Mouse (Mus musculus) layer of hippocampus, postnatal 10 days (tissue): ENCODE measurements at regions not wholly inside any gene's neighbourhood (a gene's known extent, or its start where the extent isn't known, plus 50 kb on each side); places are given as distances from the start of the nearest gene placed in this dataset.

Experiments used
- DNase-seq, 2 experiments: peaks; one replicate each; pipeline ENCODE4 v3.0.0; 2021; ENCODE audit warnings: low spot score in 2 of 2

DNA sequence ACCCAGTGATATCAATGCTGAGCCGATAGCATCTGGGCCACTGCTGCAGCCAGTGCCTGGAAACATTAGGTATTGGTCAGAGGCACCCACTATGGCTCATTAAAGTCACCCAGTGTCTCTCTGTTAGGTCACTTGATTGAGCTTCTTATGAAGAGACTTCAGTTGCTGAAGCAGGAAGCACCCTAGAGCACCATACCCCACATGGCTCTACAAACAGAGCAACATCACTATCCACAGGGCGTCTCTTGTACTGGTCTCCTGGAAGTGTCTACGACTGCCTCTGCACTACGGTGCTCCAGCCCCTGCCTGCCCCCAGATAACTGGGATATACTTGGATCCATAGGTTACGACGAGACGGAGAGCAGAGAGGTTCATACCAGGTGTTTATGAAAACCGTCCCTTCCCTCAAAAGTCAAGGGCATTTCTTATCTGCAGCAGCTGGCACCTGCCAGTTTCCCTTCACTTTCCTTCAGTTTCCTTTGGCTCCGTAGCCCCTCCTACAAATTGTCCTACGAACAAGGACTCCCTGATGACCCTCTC is 100.6 kb upstream of the Fut8 start:
- no peak for DNase-seq

DNA sequence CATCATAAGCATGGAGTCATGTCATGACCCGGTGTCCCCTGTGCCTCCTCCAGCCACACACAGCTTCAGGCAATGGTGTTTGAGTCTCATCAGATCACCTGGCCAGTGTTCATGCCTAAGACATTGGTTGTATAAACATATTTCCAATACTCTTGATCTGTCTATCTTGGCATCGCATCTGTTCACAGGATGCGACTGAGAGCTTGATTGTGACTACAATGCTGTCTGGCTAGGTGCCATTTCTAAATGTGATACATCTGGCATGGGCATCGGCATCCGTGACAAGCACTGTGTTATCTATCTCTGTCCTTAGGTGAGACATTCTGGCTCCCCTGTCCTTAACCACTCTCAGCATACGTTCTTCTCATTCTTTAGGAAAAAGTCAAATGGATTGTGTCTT is 102.3 kb upstream of the Fut8 start:
- DNase-seq, result no peak

DNA sequence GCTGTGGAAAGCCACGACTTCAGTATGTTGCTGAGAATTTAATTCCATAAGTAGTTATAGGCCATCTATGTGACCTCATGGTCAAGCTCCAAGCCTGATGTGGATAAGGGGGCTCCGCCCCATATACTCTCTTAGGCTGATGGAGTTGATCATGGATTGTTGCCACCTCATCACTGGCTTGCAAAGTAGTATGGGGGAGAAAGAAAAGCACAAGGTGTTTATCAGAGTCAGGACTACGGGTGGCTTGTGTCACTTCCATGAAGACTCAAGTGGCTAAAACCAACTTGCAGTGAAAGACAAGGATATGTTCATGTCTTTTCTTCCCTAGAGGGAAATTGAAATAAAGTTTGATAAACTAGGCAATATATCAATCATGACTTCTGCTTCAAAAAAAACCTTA is 102.9 kb upstream of the Fut8 start:
- no peak for DNase-seq

DNA sequence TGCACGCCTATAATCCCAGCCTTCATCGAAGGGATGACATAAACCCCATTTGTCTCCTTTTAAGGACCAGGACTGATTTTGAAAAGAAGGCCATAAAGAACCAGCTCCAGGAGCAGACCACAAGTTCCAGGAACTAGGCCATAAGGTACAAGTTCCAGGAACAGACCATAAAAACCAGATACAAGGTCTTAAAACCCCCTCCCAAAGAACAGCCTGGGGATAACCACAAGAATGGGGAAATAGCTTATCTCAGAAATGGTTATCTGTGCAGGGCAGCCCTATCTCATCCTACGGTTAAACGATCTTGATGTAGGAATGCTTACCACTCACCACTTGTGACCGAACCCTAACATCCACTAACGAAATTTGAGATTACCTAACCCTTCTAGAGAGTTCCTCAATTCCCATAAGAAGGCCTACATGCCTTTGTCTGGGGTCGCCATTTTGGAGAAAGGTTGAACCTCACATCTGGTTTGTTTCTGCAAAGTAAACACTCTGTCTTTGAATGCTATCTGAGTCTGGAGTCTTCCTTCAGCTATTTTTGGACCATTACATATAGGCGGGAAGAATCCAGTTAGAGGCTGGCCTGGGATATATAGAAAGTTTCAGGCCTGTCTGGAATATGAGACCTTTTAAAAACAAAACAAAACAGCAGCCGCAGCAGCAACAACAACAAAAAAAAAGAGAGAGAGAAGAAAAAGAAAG is 103.5 kb upstream of the Fut8 start:
- DNase-seq, result no peak

DNA sequence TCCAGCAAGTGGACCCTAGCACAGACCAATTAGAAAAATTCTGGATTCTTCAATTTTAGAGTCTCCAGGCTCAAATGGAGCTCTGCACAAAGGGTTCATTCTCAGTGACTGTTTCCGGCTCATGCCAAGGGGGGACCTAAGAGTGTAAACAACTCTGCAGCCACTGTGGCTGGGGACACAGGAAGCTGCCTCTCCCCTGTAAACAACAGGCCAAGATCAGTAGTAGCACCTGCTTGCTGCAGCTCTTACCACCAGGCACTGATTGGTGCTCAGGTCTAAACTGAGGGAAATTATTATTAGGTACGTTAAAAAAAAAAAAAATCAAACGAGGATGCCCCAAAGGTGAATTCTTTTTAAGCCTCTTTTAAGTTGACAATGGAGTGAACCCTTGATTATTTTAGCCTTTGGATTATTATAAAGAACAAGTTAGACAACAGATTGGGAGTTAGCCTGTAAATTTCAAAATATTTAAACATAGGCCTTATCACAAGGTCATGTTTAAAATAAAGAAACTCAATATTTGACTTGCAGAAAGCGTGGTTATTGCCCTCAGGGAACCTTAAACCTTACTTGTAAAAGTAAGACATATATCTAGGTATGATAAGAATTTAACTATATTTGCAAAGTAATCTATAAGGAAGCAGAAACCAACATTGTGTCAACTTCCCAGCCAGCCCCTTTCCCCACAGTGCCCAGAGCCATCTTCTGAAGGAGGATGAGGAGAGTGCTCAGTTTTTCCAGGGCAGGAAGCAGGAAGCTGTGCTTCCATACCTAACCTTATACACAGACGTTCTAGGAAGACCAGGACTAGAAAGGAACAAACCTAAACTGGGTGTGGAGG is 104.2 kb upstream of the Fut8 start:
- DNase-seq, result no peak

DNA sequence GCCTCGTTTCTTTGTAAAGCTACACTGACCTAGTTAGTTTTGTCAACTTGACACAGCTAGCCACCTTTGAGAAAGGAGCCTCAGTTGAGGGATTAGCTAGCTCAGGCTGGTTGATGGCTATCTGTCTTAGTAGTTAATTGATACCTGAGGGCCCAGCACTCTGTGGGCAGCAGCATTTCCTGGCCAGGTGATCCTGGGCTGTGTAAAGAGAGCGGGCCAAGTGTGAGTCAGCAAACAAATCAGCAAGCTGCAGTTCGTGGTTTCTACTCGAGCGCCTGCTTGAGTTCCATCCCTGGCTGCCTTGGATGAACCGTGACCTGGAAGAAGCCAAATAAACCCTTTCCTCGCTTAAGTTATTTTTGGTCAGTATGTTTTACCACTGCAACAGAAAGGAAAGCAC is 106.6 kb upstream of the Fut8 start:
- DNase-seq, result no peak

DNA sequence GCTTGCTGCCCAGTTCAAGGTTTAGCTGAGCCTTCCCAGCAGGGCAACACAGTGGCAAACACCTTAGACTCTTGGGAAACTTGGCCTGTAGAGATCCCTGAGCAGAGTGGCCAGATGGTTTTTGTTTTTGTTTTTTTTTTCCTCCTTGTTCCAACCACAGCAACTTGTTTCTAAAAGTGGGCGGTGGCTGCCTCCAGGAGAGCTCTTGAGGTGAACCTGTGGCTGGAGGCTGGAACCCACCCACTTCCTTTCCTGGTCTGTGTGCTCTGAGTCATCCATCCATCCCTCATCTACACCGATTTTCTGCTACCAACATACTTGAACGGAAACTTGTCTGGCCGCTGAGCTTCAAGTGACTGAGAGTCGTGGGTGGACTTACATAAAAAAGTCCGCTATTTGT is 107.4 kb upstream of the Fut8 start:
- no peak for DNase-seq

DNA sequence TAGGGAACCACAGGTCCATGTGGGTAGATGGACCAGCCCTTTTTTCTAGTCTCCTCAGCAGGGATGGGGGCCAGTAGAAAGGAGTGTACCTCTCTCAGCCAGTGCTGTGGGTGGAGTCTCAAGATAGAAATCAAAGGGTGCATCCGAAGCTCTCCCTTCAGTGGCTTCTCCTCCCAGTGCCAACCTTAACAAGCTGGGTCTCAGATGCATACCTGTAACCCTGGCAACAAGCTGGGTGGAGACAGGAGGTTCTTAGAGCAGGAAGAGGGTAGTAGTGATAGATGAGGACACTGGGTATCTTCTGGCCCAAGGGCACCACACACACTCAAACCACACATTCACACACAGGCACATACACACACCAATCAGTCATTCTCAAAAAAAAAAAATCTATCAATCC is 113.7 kb upstream of the Fut8 start:
- no peak for DNase-seq

DNA sequence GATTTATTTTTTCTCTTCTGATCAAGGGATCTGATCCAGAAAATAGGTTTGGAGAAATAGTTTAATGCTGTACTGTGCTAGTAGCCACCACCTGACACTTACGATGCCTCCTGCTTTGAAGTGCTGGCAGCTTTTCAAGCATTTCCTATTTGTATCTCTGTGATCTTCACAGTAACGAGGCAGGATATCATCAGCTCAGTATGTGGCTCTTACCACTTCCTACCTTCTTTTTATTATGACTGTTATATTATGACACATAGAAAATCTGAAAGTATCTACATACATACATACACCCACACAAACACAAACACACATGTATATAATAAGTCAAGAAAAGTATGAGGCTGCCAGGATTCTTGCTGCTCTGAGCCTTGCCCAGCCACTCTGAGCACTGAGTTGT is 124.4 kb upstream of the Fut8 start:
- DNase-seq, result no peak

DNA sequence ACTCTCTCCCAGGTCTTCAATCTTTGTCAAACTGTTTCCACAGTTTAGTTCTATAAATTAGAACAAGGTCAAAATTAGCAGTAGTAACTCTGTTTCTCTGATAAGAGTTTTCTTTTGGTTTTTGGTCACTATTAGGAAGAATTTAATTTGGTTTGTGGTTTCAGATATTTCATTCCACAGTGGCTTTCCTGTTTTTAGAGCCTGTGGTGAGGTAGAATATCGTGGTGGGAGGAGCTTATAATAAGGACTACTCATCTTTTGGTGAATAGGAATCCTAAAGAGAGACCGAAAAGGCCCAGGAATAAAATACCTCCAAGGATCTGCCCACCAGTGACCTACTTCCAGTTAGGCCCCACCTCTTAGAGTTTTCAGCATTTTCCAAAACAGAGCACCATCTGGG is 125.8 kb upstream of the Fut8 start:
- DNase-seq, result no peak

DNA sequence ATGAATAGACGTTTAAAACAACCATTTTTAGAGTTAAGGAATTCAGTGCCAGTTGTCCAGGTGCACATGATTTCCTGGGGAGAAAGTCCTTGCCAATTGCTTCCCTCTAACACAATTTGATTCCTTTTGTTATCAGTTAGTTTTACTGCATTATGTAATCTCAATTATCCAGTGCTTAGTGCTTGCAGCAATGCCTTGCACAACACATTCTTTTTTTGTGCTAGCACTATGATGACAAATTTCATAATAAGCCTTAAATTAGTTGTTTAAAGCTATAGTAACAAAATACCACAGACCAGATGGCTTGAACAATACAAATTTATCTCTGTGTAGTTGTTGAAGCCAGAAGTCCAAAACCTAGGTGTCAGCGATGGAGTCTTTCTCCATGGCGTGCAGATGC is 130.7 kb upstream of the Fut8 start:
- DNase-seq, result no peak

DNA sequence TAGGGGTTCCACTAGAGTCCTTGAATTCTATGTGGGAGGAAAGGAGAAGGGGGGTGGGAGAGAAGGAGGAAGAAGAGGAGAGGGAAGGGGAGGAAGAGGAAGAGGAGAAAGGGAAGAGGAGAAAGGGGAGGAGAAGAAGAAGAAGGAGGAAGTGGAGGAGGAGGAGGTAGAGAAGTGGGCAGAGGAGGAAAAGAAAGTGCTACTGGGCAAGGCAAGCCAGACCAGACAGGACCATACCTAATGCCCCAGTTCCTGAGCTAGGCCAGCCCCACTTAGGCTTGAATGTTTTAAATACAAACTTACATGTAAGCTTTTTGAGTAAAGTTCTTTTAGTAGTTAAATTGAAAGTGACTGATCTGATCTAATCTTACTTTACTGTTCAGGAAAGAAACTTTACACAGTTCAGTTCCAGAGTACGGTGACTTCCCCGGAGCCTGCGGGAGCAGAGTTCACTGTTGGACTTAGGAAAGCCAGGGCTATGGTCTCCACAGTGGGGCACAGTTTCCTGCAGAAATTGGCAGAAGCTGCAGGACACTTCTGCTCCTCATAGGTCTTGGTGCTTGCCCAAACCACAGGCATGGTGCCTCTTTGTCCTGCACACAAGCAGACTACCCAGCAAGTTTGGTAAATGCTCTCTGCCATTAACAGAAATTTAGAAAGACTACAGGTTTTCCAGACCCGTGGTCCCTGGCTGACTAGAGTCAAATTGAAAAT is 131.9 kb upstream of the Fut8 start:
- no peak for DNase-seq

DNA sequence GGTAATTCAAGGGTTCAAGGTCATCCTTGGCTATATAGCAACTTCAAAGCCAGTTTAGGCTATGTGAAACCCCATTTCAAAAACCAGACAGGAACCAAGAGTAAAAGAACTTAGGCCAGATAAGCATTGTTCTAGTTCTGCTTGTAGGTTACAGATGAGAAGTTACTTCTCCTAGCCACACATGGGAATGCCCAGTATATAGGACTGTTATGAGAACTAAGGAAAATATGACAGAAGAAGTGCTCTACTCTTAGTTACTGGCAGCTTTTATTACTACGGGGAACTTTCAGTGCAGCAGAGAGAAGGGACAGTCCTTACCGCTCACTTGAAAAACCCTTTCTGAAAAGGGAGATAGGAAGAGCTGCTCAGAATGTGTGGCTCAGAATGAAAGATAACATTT is 137.4 kb upstream of the Fut8 start:
- DNase-seq, result no peak

DNA sequence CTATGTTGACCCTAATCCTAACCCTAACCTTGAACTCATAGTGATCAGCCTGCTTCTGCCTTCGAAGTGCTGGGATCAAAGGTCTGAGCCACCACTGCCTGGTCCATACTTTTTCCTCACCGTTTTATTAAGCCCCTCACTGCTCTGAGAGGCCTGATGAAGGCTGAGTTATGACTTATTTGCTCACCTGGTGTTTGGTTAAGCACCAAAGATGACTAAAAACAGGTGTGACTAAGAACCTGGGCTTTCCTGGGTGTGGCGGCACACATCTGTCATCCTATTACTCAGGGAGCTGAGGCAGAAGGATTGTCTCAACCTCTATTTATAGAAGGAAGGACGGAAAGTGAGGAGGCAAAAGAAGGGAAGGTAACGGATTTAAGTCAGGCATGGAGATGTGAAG is 137.5 kb upstream of the Max start:
- DNase-seq, result no peak

DNA sequence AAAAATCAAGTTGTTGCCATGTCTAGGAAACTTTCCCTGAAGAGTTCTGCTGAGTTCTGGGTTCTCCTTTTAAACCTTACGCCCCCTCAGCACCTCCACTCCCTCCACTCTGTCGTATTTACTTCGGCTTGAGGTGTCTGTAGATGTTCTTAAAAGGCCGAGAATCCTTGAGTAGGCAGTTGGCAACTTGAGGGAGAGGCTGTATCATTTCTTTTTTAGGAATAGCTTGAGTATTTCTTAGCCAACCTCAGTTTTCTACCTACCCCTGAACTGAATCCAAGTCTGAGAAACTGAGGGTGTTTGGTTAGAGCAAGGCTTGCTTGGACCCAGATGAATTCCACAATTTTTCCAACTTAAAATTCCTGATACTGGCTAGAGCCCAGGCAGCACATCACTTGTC is 136.8 kb upstream of the Max start:
- no peak for DNase-seq

DNA sequence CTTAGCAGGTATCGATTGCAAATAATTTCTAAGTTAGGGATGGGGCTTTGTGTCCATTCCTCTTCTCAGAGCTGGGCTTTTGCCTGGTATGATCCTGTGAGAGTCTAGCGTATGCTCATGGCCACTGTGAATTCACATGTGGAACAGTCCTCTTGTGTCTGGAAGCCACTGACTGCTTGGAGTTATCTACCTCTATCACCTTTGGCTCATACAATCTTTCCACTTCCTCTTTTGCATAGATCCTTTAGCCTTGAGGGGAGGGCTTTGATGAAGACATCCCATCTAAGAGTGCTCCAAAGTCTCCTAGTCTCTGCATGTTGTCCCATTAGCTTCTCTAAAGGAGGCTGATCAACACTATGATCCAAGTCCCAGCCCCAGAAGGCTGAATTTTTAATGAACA is 135.8 kb upstream of the Max start:
- no peak for DNase-seq

DNA sequence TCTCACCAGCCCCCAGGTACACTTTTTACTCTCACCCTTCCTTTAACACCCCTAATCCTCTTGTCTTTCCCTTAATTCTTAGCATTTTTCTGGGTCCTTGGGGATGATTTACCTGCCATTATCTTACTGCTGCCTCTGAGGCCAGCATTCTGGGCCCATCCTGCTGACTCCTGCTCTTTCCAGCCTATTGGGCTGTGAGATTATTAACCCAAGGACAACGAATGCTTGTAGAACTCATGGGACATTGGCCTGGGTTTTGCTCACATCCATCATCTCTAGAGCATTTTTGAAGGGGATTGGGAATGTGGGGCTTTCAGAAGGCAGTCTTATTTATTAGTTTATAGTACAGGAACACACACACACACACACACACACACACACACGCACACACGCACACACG is 134.5 kb upstream of the Max start:
- DNase-seq, result no peak

DNA sequence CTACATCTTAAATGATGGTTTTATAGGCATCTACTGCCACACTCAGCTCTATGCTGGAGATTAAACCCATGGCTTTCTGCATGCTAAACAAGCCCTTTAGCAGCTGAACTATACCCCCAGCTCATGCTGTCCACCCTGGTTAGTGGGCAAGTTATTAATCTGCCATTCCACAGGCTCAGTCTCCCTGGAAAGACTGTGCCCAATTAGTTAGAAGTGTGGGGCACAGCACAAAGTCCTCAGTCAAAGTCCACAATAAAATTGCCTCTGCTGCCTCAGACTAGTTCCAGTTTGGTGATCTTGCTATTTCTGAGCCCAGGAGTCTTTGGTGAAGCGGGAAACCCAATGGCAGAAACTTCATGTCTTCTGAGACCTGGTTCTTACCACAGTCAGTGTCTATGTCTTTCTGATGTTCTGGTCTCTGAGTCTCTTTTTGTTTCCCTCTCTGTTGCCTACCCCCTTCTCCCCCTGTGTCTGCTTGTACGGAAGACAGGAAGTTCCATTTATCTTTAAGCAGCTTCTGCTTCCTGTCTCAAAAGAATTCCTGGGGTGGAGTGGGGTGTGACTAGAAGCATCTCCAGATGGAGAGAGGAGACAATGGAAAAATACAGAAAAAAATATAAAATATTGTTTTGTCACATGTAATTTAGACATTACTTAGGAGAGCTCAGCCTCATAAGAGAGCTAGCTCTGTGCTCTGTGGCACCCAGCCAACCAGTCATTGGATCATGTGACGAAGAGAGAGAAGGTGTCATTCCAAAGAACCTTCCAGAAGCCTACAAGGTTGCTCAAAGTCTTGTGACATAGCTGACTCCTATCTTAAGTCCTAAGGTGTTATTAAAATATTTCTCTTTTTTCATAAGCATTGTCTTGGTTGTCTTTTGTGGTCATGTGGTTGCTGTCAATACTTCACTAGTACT is 133.3 kb upstream of the Max start:
- no peak for DNase-seq

DNA sequence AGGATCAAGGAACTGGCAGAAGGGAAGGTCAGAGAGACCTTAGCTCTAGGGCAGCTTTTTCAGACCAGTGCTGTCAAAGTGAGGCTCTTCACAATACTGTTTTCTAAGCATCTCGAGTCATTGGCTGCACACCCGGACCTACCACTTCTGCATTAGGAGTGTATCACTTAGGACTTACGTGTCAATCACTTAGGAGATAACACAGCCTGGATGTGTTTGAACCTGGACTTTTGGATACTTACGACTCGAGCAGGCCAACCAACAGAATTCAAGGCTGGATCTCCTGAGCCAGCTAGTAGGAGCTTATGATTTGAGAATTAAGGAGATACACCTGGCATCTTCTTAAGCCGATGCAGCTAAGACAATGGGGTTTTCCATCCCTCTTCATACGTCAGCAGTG is 132.2 kb upstream of the Max start:
- no peak for DNase-seq

DNA sequence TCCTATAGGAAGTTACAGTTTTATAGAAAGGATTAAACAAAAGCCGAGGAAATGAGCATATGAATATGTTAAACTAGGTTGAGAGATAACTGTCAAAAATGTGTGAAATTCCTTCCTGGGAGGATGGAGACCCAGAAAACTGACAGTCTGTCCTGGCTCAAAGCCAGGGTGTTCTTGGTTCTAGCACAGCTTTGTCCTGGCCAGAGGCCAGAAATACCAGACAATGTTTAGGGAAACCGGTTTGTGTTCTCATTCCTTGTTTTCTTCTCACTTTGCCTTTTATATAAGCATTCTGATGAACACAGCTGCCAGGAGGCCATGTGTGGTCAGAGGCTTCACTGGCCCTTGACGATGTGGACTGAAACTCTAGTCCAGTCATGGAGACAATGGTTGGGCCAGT is 130.7 kb upstream of the Max start:
- peak; percentile 14 to 40 for DNase-seq

DNA sequence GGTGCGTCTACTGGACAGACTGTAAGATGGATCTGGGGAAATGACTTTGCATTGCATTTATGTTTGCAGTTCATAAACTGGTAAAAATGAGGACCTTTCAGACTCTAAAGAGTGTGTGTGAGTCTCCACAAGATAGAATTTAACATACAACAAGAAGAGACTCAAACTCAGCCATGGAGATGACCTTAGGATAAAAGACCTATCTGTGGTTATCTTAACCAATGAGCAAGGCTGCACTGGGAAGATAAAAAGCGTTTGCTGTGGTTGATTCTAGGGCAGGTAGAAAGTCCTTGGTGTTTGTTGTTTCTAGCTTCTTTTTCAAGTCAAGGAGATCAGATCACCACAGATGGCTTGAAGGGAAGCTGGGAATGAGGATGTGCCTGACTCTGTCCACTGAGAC is 130.1 kb upstream of the Max start:
- DNase-seq, result no peak
